Mouse (Mus musculus): ENCODE results near the gene Zbtb20. TPM values are rescaled to one million over a fixed set of nuclear protein-coding genes. Genes with fewer than 3 reads are reported as not detected.

The Zbtb20 gene
- polyA plus RNA-seq, 1 experiment, result 9.6 TPM

DNA sequence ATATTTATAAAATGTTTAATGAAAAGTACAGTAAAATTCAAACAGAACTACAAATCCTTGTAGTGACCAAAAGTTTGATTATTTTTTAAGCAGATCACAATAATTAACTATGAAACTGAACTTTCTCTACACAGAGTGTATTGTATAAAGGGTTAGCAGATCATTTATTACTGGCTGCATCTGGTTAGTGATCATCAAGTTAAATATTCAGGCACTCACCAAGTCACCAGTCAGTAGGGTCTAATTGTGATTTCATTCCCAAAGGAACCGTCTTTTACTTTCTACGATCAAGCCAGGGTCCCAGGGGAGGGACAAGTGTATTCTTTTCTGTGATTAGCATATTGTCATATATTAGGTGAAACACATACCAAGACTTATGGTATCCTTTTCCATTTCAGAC lies 426.5 kb downstream of the Zbtb20 start:
- no peak overlapping the region for H3K4me3 ChIP-seq (ENCODE audit: low read depth, low read length)
- 98% methylated on average over 2 of the region's 2 CpGs for WGBS
- TF ChIP-seq CTCF (IDR thresholded peaks at IDR 0.05; ENCODE audit: extremely low read depth, insufficient read length, insufficient replicate concordance, low read depth, low read length), result no peak
- no peak for TF ChIP-seq POLR2A (IDR thresholded peaks at IDR 0.05; ENCODE audit: low read depth, low read length)
- H3K27ac ChIP-seq (ENCODE audit: insufficient read depth, low read depth, low read length), result no peak overlapping the region
- no peaks in the 10 kb centered on the region for H3K4me1 ChIP-seq (ENCODE audit: control insufficient read depth, insufficient read depth, insufficient read length, low read length)
- no peaks in the 10 kb centered on the region for H3K36me3 ChIP-seq (ENCODE audit: control insufficient read depth, insufficient read depth, low read length)
- no peaks in the 10 kb centered on the region for H3K27me3 ChIP-seq (ENCODE audit: control insufficient read depth, insufficient read depth, low read length)

- TF ChIP-seq POLR2A (IDR thresholded peaks at IDR 0.05; ENCODE audit: low read depth, low read length) (no peak), CTCF (IDR thresholded peaks at IDR 0.05; ENCODE audit: extremely low read depth, insufficient read length, insufficient replicate concordance, low read depth, low read length) (no peak)
- H3K27ac ChIP-seq (ENCODE audit: insufficient read depth, low read depth, low read length), result no peak overlapping the region
- no peak overlapping the region for H3K4me3 ChIP-seq (ENCODE audit: low read depth, low read length)
Observed at GRCm38 (mm10) chr16:43303245-43304197, 427.8 kb downstream of the Zbtb20 start.

GRCm38 (mm10) chr16:43309968-43310431 lies 434.3 kb downstream of the Zbtb20 start:
- Histone ChIP-seq H3K27me3 (ENCODE audit: control insufficient read depth, insufficient read depth, low read length) (no peaks in the 10 kb centered on the region), H3K4me3 (ENCODE audit: low read depth, low read length) (no peak overlapping the region), H3K4me1 (ENCODE audit: control insufficient read depth, insufficient read depth, insufficient read length, low read length) (no peaks in the 10 kb centered on the region), H3K27ac (ENCODE audit: insufficient read depth, low read depth, low read length) (no peak overlapping the region), H3K36me3 (ENCODE audit: control insufficient read depth, insufficient read depth, low read length) (no peaks in the 10 kb centered on the region)
- WGBS, result 45% methylated on average over 4 of the region's 4 CpGs
- TF ChIP-seq CTCF (IDR thresholded peaks at IDR 0.05; ENCODE audit: extremely low read depth, insufficient read length, insufficient replicate concordance, low read depth, low read length), result no peak
- no peak for TF ChIP-seq POLR2A (IDR thresholded peaks at IDR 0.05; ENCODE audit: low read depth, low read length)

More at GRCm38 (mm10) chr16:43303245-43304197, 427.8 kb downstream of the Zbtb20 start:
- WGBS, result 72% methylated on average over 9 of the region's 9 CpGs
- H3K36me3 ChIP-seq (ENCODE audit: control insufficient read depth, insufficient read depth, low read length), result no peaks in the 10 kb centered on the region
- no peaks in the 10 kb centered on the region for H3K4me1 ChIP-seq (ENCODE audit: control insufficient read depth, insufficient read depth, insufficient read length, low read length)
- no peaks in the 10 kb centered on the region for H3K27me3 ChIP-seq (ENCODE audit: control insufficient read depth, insufficient read depth, low read length)

GRCm38 (mm10) chr16:43324009-43324408 lies 448.3 kb downstream of the Zbtb20 start:
- H3K27ac ChIP-seq (ENCODE audit: insufficient read depth, low read depth, low read length), result no peak overlapping the region
- 79% methylated on average over 3 of the region's 3 CpGs for WGBS
- TF ChIP-seq CTCF (IDR thresholded peaks at IDR 0.05; ENCODE audit: extremely low read depth, insufficient read length, insufficient replicate concordance, low read depth, low read length) (no peak), POLR2A (IDR thresholded peaks at IDR 0.05; ENCODE audit: low read depth, low read length) (no peak)

GRCm38 (mm10) chr16:43328221-43328620 lies 452.5 kb downstream of the Zbtb20 start:
- Histone ChIP-seq H3K4me1 (ENCODE audit: control insufficient read depth, insufficient read depth, insufficient read length, low read length) (peaks cover 2% of the 10 kb centered on the region; the same call in 1 of the 2 replicates), H3K4me3 (ENCODE audit: low read depth, low read length) (no peak overlapping the region), H3K27me3 (ENCODE audit: control insufficient read depth, insufficient read depth, low read length) (no peaks in the 10 kb centered on the region), H3K36me3 (ENCODE audit: control insufficient read depth, insufficient read depth, low read length) (no peaks in the 10 kb centered on the region), H3K27ac (ENCODE audit: insufficient read depth, low read depth, low read length) (no peak overlapping the region)
- WGBS, result 35% methylated on average over 1 of the region's 1 CpGs
- TF ChIP-seq POLR2A (IDR thresholded peaks at IDR 0.05; ENCODE audit: low read depth, low read length) (no peak), CTCF (IDR thresholded peaks at IDR 0.05; ENCODE audit: extremely low read depth, insufficient read length, insufficient replicate concordance, low read depth, low read length) (no peak)

More at GRCm38 (mm10) chr16:43324009-43324408, 448.3 kb downstream of the Zbtb20 start:
- Histone ChIP-seq H3K4me3 (ENCODE audit: low read depth, low read length) (no peak overlapping the region), H3K4me1 (ENCODE audit: control insufficient read depth, insufficient read depth, insufficient read length, low read length) (no peaks in the 10 kb centered on the region), H3K36me3 (ENCODE audit: control insufficient read depth, insufficient read depth, low read length) (no peaks in the 10 kb centered on the region), H3K27me3 (ENCODE audit: control insufficient read depth, insufficient read depth, low read length) (no peaks in the 10 kb centered on the region)

GRCm38 (mm10) chr16:43330206-43330605 lies 454.5 kb downstream of the Zbtb20 start:
- H3K36me3 ChIP-seq (ENCODE audit: control insufficient read depth, insufficient read depth, low read length), result no peaks in the 10 kb centered on the region
- TF ChIP-seq POLR2A (IDR thresholded peaks at IDR 0.05; ENCODE audit: low read depth, low read length), result no peak
- TF ChIP-seq CTCF (IDR thresholded peaks at IDR 0.05; ENCODE audit: extremely low read depth, insufficient read length, insufficient replicate concordance, low read depth, low read length), result no peak
- peaks cover 2% of the 10 kb centered on the region; the same call in 1 of the 2 replicates for H3K4me1 ChIP-seq (ENCODE audit: control insufficient read depth, insufficient read depth, insufficient read length, low read length)
- no peaks in the 10 kb centered on the region for H3K27me3 ChIP-seq (ENCODE audit: control insufficient read depth, insufficient read depth, low read length)
- no peak overlapping the region for H3K4me3 ChIP-seq (ENCODE audit: low read depth, low read length)
- WGBS, result 93% methylated on average over 3 of the region's 3 CpGs
- H3K27ac ChIP-seq (ENCODE audit: insufficient read depth, low read depth, low read length), result no peak overlapping the region

GRCm38 (mm10) chr16:43331440-43331839 lies 455.8 kb downstream of the Zbtb20 start:
- TF ChIP-seq CTCF (IDR thresholded peaks at IDR 0.05; ENCODE audit: extremely low read depth, insufficient read length, insufficient replicate concordance, low read depth, low read length), result no peak
- no peak for TF ChIP-seq POLR2A (IDR thresholded peaks at IDR 0.05; ENCODE audit: low read depth, low read length)
- Histone ChIP-seq H3K27me3 (ENCODE audit: control insufficient read depth, insufficient read depth, low read length) (no peaks in the 10 kb centered on the region), H3K27ac (ENCODE audit: insufficient read depth, low read depth, low read length) (no peak overlapping the region), H3K4me3 (ENCODE audit: low read depth, low read length) (no peak overlapping the region), H3K4me1 (ENCODE audit: control insufficient read depth, insufficient read depth, insufficient read length, low read length) (peaks cover 2% of the 10 kb centered on the region), H3K36me3 (ENCODE audit: control insufficient read depth, insufficient read depth, low read length) (no peaks in the 10 kb centered on the region)
- WGBS, result 90% methylated on average over 3 of the region's 3 CpGs

Data from small intestine, adult 2 months (tissue).